Mouse (Mus musculus) MEL (cell line): ENCODE measurements at regions not wholly inside any gene's neighbourhood (a gene's known extent, or its start where the extent isn't known, plus 50 kb on each side); places are given as distances from the start of the nearest gene placed in this dataset.

Source experiments
- CTCF ChIP-seq, 3 experiments: IDR thresholded peaks in 2 of 3; conservative IDR thresholded peaks in 1 of 3; 2 replicates each; pipeline ENCODE4 v1.5.1; 2011 to 2012; ENCODE audit warnings: low read length in 3 of 3, low read depth in 2 of 3, mild to moderate bottlenecking in 2 of 3, improper control_type of control experiment in 1 of 3, inconsistent platforms in 1 of 3, mixed read lengths in 1 of 3, moderate library complexity in 1 of 3; ENCODE audit not compliant: control insufficient read depth in 1 of 3, insufficient read depth in 1 of 3, poor library complexity in 1 of 3, severe bottlenecking in 1 of 3
- ETS1 ChIP-seq: IDR thresholded peaks from 2 replicates; pipeline ENCODE4 v1.6.1; 2012; ENCODE audit warnings: low read depth, mild to moderate bottlenecking, inconsistent platforms, low read length, improper control_type of control experiment, moderate library complexity
- GATA1 ChIP-seq: IDR thresholded peaks from 2 replicates; pipeline ENCODE4 v1.6.1; 2011; ENCODE audit warnings: low read depth, low read length, improper control_type of control experiment
- MXI1 ChIP-seq: IDR thresholded peaks from 2 replicates; pipeline ENCODE4 v1.6.1; 2011; ENCODE audit warnings: mild to moderate bottlenecking, low read depth, low read length, improper control_type of control experiment
- MYC ChIP-seq: IDR thresholded peaks from 2 replicates; pipeline ENCODE4 v1.6.1; 2011; ENCODE audit warnings: low read depth, mild to moderate bottlenecking, low read length, improper control_type of control experiment, moderate library complexity
- POLR2A ChIP-seq, 2 experiments: IDR thresholded peaks; 2 replicates each; pipeline ENCODE4 v1.6.1; 2011 to 2012; ENCODE audit warnings: low read length in 2 of 2, mild to moderate bottlenecking in 2 of 2, control low read depth in 1 of 2, improper control_type of control experiment in 1 of 2, low read depth in 1 of 2, moderate library complexity in 1 of 2; ENCODE audit not compliant: control insufficient read depth in 1 of 2, insufficient read depth in 1 of 2, poor library complexity in 1 of 2
- RCOR1 ChIP-seq: IDR thresholded peaks from 2 replicates; pipeline ENCODE4 v1.6.1; 2012; ENCODE audit warnings: low read depth, mild to moderate bottlenecking, inconsistent platforms, low read length, improper control_type of control experiment
- SMC3 ChIP-seq: IDR thresholded peaks from 2 replicates; pipeline ENCODE4 v1.6.1; 2011; ENCODE audit warnings: low read depth, low read length, improper control_type of control experiment
- TCF12 ChIP-seq: IDR thresholded peaks from 2 replicates; pipeline ENCODE4 v1.6.1; 2014; ENCODE audit warnings: low read depth, mild to moderate bottlenecking, inconsistent platforms, low read length, improper control_type of control experiment, moderate library complexity

DNA sequence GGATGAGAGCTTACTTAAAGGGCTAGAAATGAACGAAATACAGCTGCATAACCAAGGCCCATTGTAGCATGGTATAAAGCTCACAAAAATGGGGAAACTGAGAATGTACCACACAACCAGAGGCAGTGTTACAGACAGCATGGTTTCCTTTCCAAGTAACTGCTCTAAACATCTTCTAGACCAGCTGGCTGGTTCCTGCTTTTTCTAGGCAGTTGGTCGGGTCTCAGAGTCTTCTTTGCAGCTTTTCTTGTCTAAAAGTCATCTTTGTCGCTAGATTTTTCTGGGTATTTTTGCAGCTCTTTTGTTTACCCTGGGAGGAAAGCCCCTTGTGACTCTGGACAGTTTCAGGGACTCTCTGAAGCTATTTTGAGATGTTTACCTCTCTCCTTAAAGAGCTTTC lies 806.0 kb upstream of the Tyrp1 start:
- no peak for TF ChIP-seq TCF12
- TF ChIP-seq SMC3 = no peak
- TF ChIP-seq POLR2A (IDR thresholded peaks at IDR 0.05; ENCODE audit: control insufficient read depth in 1 of 2, insufficient read depth in 1 of 2, low read depth in 1 of 2, low read length in 2 of 2, poor library complexity in 1 of 2) = no peak
- TF ChIP-seq MXI1 = no peak
- no peak for TF ChIP-seq CTCF (IDR thresholded peaks at IDR 0.05 in 2 of 3, conservative IDR thresholded peaks at IDR 0.05 in 1 of 3; ENCODE audit: control insufficient read depth in 1 of 3, insufficient read depth in 1 of 3, low read depth in 2 of 3, low read length in 3 of 3, poor library complexity in 1 of 3, severe bottlenecking in 1 of 3)
- TF ChIP-seq RCOR1 = no peak
- TF ChIP-seq MYC = no peak
- TF ChIP-seq GATA1 = no peak
- TF ChIP-seq ETS1 = no peak
